Mouse (Mus musculus): ENCODE results near the gene Rps6ka2.

DNA sequence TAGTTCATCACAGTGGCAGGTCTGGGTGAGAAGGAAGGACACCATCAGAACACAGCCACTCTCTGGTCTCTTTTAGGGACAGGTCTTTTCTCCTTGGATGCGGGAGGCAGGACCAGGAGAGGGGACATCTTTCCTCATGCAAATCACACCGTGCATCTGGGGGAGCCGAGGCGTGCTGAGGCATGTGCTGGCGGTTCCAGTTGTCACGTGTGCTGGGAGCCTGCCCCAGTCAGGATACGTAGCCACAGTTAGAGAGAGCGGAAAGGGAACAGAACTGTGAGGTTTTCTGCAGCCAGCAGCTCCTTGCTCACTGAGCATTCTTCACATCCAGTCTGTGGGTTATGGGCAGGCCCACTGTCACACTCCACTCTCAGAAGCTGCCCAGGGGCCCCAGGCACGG is 48.5 kb downstream of the Rps6ka2 start:
- no peak for TF ChIP-seq GATA1 (IDR thresholded peaks at IDR 0.05; ENCODE audit: low read length)
- TF ChIP-seq TAL1 (IDR thresholded peaks at IDR 0.05; ENCODE audit: low read length), result no peak

Data from erythroblast, embryonic 14.5 days (primary cell).